Mouse (Mus musculus) T-helper 17 cell (primary cell): ENCODE results near the gene Gper1.

Experiments
- in situ Hi-C, 2 experiments: fragments of 300-600 bp; cut with MboI, MseI; formaldehyde crosslinking; loops; 1 replicate in 1 of 2; 2 replicates in 1 of 2; pipeline ENCODE4 v1.15.1; 2025; ENCODE audit warnings: high pct_unique_total_duplicates in 2 of 2

Gper1 gene

GRCm38 (mm10) chr5:139410056-139410455 lies 12.9 kb upstream of the Gper1 start:
- in situ Hi-C loops, result loop anchor here (5.0 to 10.0 kb wide), 2 partner anchors 48 to 1475 kb away; no protein-coding TSS in a partner anchor

DNA sequence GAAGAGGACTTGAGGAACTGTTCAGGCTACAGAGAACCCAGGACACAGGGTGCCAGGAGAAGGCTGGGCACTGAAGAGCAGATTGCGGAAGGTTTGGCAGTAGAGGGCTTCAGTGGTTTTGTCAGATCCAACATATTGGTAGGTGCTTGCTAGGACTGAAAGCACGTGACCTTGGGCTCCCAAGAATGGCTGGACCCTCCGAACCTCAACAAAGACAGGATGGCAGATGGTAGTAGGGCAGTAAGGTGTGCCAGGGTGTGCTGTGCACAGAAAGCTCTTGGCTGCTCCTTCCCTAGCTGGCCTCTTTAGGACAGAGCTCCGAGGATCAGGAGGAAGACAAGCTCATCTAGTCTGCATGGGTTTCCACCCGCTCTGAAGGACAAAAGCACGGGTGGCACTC lies 11.8 kb upstream of the Gper1 start:
- in situ Hi-C loops, result loop anchor here (5.0 to 10.0 kb wide), 2 partner anchors 49 to 1474 kb away; no protein-coding TSS in a partner anchor

- in situ Hi-C loops, result loop anchor here (5.0 to 10.0 kb wide), 2 partner anchors 49 to 1473 kb away; no protein-coding TSS in a partner anchor
Observed at GRCm38 (mm10) chr5:139411665-139412314, 11.2 kb upstream of the Gper1 start.

- in situ Hi-C loops, result loop anchor here (5.0 to 10.0 kb wide), 2 partner anchors 51 to 1471 kb away; no protein-coding TSS in a partner anchor
Observed at GRCm38 (mm10) chr5:139413545-139413944, 9.4 kb upstream of the Gper1 start.

DNA sequence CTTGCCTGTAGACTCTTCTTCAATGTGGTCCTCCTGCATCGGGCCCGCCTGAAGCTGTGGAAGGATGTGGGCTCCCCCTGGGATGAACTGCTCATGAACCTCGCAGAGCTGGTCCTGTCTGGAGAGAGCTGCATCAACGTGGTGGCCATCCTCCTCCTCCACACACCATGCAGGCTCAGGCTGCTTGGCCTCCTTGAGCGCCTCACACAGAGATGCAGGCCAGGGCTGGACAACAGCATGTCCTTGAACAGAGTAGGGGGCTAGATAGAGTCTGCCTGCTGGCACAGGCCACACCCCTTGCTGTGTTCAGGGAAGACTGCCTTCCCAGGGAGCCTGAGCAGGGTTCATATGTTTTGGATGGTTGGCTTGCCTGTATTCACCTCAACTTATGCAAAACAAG lies 8.0 kb upstream of the Gper1 start:
- in situ Hi-C loops, result loop anchor here in 1 of 2 experiments (10.0 kb wide), 1 partner anchor 1470 kb away; no protein-coding TSS in a partner anchor

GRCm38 (mm10) chr5:139416942-139417341 lies 6.0 kb upstream of the Gper1 start:
- in situ Hi-C loops, result loop anchor here in 1 of 2 experiments (10.0 kb wide), 1 partner anchor 1468 kb away; no protein-coding TSS in a partner anchor

DNA sequence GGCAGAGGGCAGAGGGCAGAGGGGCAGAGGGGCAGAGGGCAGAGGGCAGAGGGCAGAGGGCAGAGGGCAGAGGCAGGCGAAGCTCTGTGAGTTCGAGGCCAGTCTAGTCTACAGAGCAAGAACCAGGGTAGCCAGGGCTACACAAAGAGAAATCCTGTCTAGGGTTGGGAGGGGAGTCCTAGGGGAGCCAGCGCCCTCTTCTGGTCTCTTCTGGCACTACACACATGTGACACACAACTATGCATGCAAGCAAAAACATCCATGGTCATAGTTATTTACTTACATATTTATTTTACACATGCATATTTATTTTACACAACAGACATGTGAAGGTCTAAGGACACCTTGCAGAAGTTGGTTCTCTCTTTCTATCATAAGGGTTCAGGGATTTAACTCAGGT lies 5.5 kb upstream of the Gper1 start:
- in situ Hi-C loops, result loop anchor here in 1 of 2 experiments (10.0 kb wide), 1 partner anchor 1467 kb away; no protein-coding TSS in a partner anchor

GRCm38 (mm10) chr5:139418110-139418509 lies 4.8 kb upstream of the Gper1 start:
- in situ Hi-C loops, result loop anchor here in 1 of 2 experiments (10.0 kb wide), 1 partner anchor 1467 kb away; no protein-coding TSS in a partner anchor

- in situ Hi-C loops, result loop anchor here in 1 of 2 experiments (10.0 kb wide), 1 partner anchor 1466 kb away; no protein-coding TSS in a partner anchor
Observed at GRCm38 (mm10) chr5:139418633-139419032, 4.3 kb upstream of the Gper1 start.

GRCm38 (mm10) chr5:139425198-139425597 lies 2.2 kb downstream of the Gper1 start:
- in situ Hi-C loops, result loop anchor here in 1 of 2 experiments (10.0 kb wide), 1 partner anchor 550 kb away; no protein-coding TSS in a partner anchor

DNA sequence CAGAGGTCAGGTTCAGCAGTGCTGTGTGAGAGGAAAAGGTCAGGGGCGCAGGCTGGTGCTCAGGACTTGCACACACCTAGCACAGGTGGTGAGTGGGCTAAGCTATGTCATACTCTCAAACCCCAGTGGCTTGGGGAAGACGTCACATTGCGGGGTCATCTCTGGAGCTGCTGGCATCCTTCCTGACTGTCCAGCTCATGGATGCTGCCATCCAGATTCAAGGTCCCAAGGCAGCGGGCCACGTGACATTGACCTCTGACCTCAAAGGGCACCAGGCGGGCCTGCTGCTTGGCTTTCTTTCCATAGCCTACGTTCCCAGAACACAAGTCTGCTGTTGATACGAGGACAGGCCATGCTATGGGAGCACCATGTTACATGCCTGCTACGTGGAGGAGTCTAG lies 4.0 kb downstream of the Gper1 start:
- in situ Hi-C loops, result loop anchor here in 1 of 2 experiments (10.0 kb wide), 1 partner anchor 552 kb away; no protein-coding TSS in a partner anchor

DNA sequence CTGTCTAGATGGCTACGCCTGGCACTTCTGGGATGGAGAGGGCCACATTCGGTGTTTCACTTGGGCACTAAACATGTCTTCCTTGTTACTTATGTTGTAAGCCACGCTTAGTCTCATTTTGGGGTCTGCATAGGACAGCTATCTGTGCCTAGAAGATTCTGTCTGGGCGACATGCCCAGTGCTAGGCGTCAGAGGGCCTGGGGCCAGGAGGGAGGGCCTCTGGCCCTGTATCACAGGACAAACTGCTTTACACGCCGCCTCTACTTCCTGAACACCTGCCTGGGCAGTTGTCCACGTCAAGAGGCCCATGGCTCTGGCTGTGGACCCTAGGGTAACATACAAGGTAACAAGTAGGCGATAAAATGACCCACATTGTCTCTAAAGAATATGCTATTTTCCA lies 5.0 kb downstream of the Gper1 start:
- in situ Hi-C loops, result loop anchor here in 1 of 2 experiments (10.0 kb wide), 1 partner anchor 553 kb away; no protein-coding TSS in a partner anchor

- in situ Hi-C loops, result loop anchor here in 1 of 2 experiments (10.0 kb wide), 1 partner anchor 555 kb away; no protein-coding TSS in a partner anchor
Observed at GRCm38 (mm10) chr5:139429818-139430341, 6.9 kb downstream of the Gper1 start.

DNA sequence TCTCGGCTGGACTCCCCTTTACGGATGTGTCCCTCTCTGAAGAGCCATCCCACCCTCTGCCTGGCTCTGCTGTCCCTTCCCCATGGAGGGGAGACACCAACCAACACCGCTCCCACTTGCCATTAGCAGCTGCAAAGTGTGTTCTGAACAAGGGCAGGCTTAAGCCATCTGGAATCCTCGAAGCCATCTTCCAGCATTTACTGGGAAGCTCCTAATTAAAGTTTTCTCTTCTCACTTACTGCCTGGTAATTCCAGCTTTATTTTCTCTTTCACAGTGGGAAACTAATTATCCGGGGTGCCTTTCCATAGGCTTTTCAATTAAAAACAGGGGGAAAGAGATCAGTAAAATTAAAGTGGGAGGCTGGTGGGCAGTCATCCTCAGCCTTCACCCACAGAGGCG lies 9.4 kb downstream of the Gper1 start:
- in situ Hi-C loops, result no loop called here

DNA sequence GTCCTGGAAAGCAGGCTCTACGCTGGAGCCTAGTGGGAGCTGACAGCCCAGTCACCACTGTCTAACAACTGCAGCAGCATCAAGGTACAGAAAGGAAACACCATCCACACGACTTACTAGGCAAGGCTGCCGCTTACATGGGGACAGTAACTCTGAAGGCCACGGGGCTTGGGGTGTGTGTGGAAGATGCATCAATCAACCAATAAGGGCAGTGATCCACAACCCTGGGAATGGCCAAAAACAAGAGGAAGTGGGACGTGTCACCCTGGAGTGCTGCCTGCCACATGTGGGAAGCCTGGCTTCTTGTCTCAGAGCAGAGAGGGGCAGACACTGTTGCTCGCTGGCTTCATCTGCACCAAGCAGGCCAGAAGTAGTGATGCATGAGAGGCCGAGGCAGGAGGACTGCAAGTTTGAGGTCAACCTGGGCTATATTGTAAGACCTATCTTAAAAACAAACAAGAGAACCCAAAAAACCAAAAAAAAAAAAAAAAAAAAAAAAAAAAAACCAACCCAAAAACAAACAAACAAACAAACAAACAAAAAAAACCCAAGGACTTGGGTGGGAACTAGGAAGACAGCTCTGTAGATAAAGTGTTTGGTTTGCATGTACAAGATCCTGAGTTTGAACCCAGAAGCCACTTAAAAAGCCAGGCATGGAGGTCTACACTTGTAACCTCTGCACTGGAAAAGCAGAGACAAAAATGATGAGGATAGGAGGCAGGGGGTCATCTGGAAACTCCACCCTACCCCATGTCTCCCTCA lies 10.0 kb downstream of the Gper1 start:
- in situ Hi-C loops, result no loop called here

DNA sequence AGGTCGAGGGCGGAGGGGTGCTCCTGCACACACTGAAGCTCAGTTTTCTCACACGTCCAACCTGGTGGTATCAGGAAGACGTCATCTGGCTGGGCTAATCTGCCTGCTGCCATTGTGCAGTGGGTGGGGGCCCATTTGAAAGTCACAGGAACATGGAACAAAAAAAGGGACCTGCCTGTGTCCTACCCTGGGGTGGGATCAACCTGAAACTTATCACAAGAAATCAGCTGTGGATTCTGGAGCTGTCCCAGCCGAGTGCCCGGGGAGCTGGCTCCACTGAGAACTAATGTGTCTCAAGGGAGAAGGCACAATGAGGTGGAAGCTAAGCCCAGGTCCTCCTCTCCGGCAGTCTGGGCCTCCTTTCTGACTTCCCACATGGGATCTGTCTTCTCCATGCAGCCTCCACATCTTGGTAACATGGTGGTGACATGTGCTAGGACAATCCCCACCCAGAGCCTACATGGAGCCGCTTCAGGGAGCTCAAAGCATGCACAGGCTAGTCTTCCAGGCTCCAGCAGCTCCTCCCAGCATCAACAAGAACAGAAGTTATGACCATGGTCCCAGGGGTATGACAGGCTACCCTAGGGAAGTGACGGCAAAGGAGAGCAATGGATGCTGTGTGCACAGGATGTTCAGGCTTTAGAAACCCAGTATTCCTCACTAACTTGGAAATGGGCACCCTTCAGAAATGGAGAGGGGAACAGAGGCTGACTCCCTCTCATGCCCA lies 11.1 kb downstream of the Gper1 start:
- in situ Hi-C loops, result no loop called here

GRCm38 (mm10) chr5:139434940-139435339 lies 12.0 kb downstream of the Gper1 start:
- in situ Hi-C loops, result no loop called here

- in situ Hi-C loops, result no loop called here
Observed at GRCm38 (mm10) chr5:139437769-139438168, 14.8 kb downstream of the Gper1 start.

DNA sequence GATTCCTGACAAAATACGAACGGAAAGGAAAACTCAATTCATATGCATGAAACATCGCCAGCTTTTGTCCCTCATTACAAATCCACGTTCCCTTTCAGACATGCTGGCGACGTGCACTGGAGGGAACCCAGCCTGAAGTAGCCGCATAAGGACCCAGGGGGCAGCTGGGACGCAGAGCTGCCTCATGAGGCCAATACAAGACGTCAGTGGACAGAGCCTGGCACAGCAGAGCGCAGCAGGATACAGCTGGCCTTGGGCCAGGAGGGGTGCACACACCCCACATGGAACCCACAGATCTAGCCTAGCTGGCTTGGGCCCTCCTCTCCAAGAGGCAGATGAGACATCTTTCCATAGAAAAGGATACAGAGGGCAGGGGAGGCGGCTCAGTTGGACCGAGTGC lies 15.5 kb downstream of the Gper1 start:
- in situ Hi-C loops, result no loop called here

DNA sequence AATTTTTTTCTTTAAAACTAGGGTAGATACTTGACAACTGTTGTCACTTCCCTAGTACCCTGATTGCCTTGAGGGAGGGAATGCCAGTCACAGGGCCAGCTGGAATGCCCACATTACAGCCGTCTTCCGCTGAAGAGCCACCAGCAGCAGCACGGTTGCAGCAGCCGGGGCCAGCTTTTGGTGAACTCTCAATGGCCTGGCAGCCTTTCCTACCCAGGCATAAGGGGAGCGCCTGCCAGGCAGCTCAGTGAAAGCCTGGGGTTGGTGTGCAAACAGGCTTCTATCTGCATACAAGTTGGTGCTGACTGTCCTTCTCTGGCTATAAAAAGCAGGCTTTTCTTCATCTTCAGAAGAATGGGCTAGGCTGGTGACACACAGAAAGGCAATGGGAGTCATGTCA lies 17.5 kb downstream of the Gper1 start:
- in situ Hi-C loops, result no loop called here
